Mouse (Mus musculus) heart, postnatal 0 days (tissue): ENCODE results near the gene Traf5. TPM values are rescaled to one million over a fixed set of nuclear protein-coding genes. Genes with fewer than 3 reads are reported as not detected.

Source experiments
- ATAC-seq: fragments of 200-750 bp; cut with Nextera tagmentation; 2 replicates; pipeline ENCODE4 v1.8.0; 2017; ENCODE audit warnings: low read depth, moderate number of reproducible peaks, moderate library complexity; ENCODE audit not compliant: insufficient read depth
- DNase-seq: peaks from one replicate; pipeline ENCODE4 v3.0.0-alpha.2; 2016; ENCODE audit warnings: low spot score
- H3K27ac ChIP-seq: fragments of 300-500 bp; sonication (generic); 2 replicates; pipeline ENCODE4 v1.5.1; 2014; ENCODE audit warnings: low read depth, mild to moderate bottlenecking
- H3K27me3 ChIP-seq: fragments of 300-500 bp; sonication (generic); 2 replicates; pipeline ENCODE4 v1.6.1; 2014; ENCODE audit warnings: low read length, mixed read lengths; ENCODE audit not compliant: control insufficient read depth, insufficient read depth
- H3K36me3 ChIP-seq: fragments of 300-500 bp; sonication (generic); replicated peaks from 2 replicates; pipeline ENCODE4 v1.6.1; 2014; ENCODE audit warnings: low read length, mixed read lengths; ENCODE audit not compliant: control insufficient read depth, insufficient read depth
- H3K4me1 ChIP-seq: fragments of 300-500 bp; sonication (generic); 2 replicates; pipeline ENCODE4 v1.6.1; 2014; ENCODE audit warnings: antibody characterized with exemption; ENCODE audit not compliant: control insufficient read depth, insufficient read depth
- H3K4me2 ChIP-seq: fragments of 300-500 bp; sonication (generic); 2 replicates; pipeline ENCODE4 v1.6.1; 2014; ENCODE audit warnings: low read depth, mild to moderate bottlenecking, low read length, moderate library complexity
- H3K4me3 ChIP-seq: fragments of 300-500 bp; sonication (generic); 2 replicates; pipeline ENCODE4 v1.5.1; 2014; ENCODE audit warnings: low read depth, low read length
- H3K9ac ChIP-seq: fragments of 300-500 bp; sonication (generic); replicated peaks from 2 replicates; pipeline ENCODE4 v1.6.1; 2014; ENCODE audit warnings: low read depth, low read length, mixed read lengths
- H3K9me3 ChIP-seq: fragments of 300-500 bp; sonication (generic); replicated peaks from 2 replicates; pipeline ENCODE4 v1.6.1; 2016; ENCODE audit warnings: low read length; ENCODE audit not compliant: control insufficient read depth
- CTCF ChIP-seq: IDR thresholded peaks from 2 replicates; pipeline ENCODE4 v1.5.1; 2016; ENCODE audit warnings: antibody characterized with exemption, control low read depth, low read depth
- EP300 ChIP-seq: IDR thresholded peaks from 2 replicates; pipeline ENCODE4 v1.6.1; 2016; ENCODE audit warnings: antibody characterized with exemption, low read depth
- WGBS: fragments of 180-500 bp; shearing (Covaris S2); extraction: QIAGEN DNeasy Blood & Tissue Kit; methylation state at CpG from one replicate; pipeline ENCODE4 v1.1.7; 2014; 5-methylcytosine and 5-hydroxymethylcytosine counted together
- polyA plus RNA-seq: library from polyadenylated mRNA; unstranded; fragments of >200 nt; fragmentation: Nextera tagmentation; extraction: Ambion mirVana; gene quantifications from 2 replicates; pipeline ENCODE4 v1.2.1, GENCODE M21; 2015
- total RNA-seq: library from RNA; depleted of rRNA; stranded (reverse); fragments of >200 nt; gene quantifications from 2 replicates; pipeline ENCODE4 v1.2.3, GENCODE M21; 2014; ENCODE audit warnings: low replicate concordance

Traf5 gene
- total and polyA plus RNA-seq, 2 experiments from 2014 or later, result 5.7 to 14.7 TPM

DNA sequence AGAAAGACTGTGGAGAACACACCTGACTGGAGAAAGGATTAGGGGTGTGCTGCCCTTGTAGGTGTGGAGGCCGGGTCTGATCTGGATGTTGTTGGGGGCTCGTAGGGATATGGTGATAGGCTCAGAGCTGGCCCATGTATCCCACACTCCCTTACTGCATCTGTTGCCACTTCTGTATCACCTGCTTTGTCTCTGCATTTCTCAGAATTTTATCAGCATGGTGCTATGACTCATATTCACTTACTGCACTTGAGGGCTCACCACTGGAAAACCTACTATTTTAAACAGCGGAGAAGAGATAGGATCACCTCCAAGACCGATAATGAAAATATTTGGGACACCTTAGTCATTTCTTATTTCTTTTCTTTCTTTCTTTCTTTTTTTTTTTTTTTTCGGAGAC lies 103.3 kb downstream of the Traf5 start:
- 32% methylated on average over 5 of the region's 5 CpGs for WGBS
- DNase-seq (peak; percentile 76), ATAC-seq (peak; percentile 56)
- peak overlapping the region; percentile 76; the same call in 1 of the 2 replicates for H3K4me2 ChIP-seq
- H3K9ac ChIP-seq, result no peak overlapping the region
- no peaks in the 10 kb centered on the region for H3K27me3 ChIP-seq
- H3K36me3 ChIP-seq, result no peaks in the 10 kb centered on the region
- no peak overlapping the region for H3K4me3 ChIP-seq
- TF ChIP-seq EP300 (0 out of 2 replicates have a peak, but pooled peaks have one; percentile 33), CTCF (no peak)
- peaks cover 13% of the 10 kb centered on the region; the same call in 1 of the 2 replicates for H3K4me1 ChIP-seq
- peak overlapping the region; percentile 94 for H3K27ac ChIP-seq
- no peaks in the 10 kb centered on the region for H3K9me3 ChIP-seq

DNA sequence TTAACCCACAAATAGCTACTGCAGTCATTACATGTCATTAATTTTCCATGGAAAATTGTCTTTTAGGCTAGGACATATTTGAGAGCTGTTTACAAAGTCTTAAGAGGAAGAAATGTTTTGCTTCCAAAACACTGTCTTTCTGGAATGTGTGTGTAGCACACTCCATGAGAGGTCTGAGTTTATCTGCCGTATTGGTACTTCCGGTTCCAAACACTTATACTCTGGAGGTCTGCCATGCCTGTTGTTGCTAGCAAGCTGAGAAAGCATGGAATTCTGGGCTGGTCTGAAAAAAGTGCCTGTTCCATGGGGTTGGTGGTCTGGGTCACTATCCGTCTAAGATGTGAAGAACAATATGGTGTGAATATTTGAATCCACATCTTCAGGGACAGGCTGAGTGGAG lies 103.7 kb downstream of the Traf5 start:
- no peak overlapping the region for H3K9ac ChIP-seq
- no peak overlapping the region for H3K4me2 ChIP-seq
- peak overlapping the region; percentile 94 for H3K27ac ChIP-seq
- TF ChIP-seq EP300 (0 out of 2 replicates have a peak, but pooled peaks have one; percentile 13), CTCF (no peak)
- WGBS, result 26% methylated on average over 3 of the region's 3 CpGs
- 0 out of 2 replicates have a peak, but pooled peaks have one; percentile 25 for ATAC-seq
- H3K4me3 ChIP-seq, result no peak overlapping the region
- peak; percentile 63 for DNase-seq
- no peaks in the 10 kb centered on the region for H3K36me3 ChIP-seq
- peaks cover 13% of the 10 kb centered on the region; the same call in 1 of the 2 replicates for H3K4me1 ChIP-seq
- H3K27me3 ChIP-seq, result no peaks in the 10 kb centered on the region
- no peaks in the 10 kb centered on the region for H3K9me3 ChIP-seq

DNA sequence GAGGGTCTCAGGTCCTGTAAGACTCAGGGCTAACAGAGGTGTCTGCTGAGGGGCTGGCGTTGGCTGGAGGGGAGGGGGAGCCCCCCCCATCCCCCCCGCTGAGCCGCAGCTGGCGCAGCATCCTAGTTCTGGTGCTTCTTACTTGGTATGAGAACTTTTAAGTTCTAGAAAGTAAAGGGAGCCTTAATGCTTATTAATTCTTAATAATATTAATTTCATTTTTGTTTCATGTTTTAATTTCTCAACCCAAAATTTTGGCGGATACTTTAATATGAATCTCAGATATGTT lies 104.9 kb downstream of the Traf5 start:
- Histone ChIP-seq H3K36me3 (no peaks in the 10 kb centered on the region), H3K4me3 (no peak overlapping the region), H3K9ac (no peak overlapping the region), H3K4me2 (no peak overlapping the region), H3K27me3 (no peaks in the 10 kb centered on the region), H3K4me1 (peaks cover 13% of the 10 kb centered on the region; the same call in 1 of the 2 replicates), H3K9me3 (no peaks in the 10 kb centered on the region), H3K27ac (no peak overlapping the region)
- ATAC-seq (no peak), DNase-seq (no peak)
- no peak for TF ChIP-seq EP300
- TF ChIP-seq CTCF, result no peak
- 55% methylated on average over 5 of the region's 5 CpGs for WGBS

DNA sequence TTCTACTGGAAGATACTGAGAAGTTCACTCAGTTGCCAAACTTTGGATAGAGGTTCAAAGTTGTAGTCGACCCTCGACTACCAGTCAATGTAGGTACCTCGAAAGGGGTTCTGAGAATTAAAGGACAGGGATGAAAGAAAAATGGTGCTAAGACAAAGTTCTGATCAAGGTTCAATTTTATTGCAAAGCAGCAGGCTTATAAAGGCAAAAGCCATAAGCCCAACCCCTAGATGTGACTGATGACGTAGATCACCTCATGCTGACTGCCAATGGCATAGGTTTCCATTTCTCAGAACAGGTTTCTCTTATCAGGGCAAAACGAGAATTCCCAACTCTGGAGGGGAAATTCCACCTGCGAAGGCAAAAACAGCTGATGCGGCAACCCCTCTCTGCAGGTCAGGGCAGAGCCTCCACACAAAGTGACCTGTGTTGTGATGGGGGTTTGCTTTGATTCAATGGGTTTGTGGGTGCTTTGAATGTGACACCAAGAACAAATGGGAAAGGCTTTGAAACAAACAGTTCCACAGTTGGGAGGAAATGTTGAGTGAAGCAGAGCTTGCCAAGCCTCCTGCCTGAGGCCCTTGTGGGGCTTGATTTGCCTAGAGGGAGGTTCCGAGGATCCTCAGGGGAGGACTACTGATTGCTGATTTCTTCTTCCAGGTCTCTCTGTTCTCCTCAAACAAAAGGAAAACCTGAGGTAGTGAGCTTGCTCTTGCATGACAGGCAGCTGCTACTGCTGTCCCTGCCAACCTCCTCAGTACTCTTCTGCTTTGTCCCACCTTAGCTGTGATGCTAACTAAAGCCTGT lies 105.5 kb downstream of the Traf5 start:
- Histone ChIP-seq H3K4me3 (no peak overlapping the region), H3K9me3 (no peaks in the 10 kb centered on the region), H3K4me2 (no peak overlapping the region), H3K36me3 (no peaks in the 10 kb centered on the region), H3K9ac (no peak overlapping the region), H3K27ac (no peak overlapping the region; the same call in 1 of the 2 replicates), H3K27me3 (no peaks in the 10 kb centered on the region), H3K4me1 (peaks cover 13% of the 10 kb centered on the region; the same call in 1 of the 2 replicates)
- TF ChIP-seq CTCF, result no peak
- no peak for TF ChIP-seq EP300
- WGBS, result 67% methylated on average over 8 of the region's 8 CpGs
- ATAC-seq, result no peak
- DNase-seq, result no peak

DNA sequence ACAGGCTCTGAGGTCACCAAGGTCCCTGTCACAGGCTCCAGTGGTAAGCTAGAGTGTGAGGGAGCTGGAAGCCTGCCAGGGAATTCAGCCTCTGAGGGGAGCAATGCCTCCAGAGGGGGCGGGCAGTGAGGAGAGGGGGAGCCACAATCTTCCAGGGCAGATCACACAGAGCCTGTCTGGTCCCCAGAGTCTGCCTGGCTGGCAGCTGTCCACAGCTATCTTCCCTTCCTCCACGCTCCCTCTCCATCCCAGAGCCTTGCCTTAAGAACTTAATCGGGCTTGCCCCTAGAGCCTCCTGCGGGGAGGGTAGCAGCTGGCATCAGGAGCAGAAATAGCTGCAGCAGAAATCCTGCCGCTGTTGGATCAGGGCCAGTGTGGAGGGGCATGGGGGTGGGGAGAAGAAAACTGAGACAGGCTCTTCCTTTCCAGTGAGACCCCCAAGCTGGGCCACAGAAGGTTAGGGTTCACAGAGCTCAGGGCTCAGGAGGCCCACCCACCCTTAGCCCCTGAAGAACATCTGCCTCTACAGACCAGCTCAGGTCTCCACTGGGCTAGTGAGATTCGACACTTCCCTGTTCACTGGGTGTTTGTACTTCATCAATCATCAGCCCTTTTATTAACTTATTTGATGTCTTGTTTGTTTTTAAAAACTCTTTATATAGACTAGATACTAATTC lies 110.8 kb downstream of the Traf5 start:
- Histone ChIP-seq H3K4me2 (no peak overlapping the region), H3K4me1 (peaks cover 31% of the 10 kb centered on the region), H3K36me3 (no peaks in the 10 kb centered on the region)

More for the DNA sequence above, 110.8 kb downstream of the Traf5 start:
- peak; percentile 87 for ATAC-seq
- no peaks in the 10 kb centered on the region for H3K9me3 ChIP-seq
- DNase-seq, result peak; percentile 87
- peak; percentile 73; the same call in 1 of the 2 replicates for TF ChIP-seq EP300
- TF ChIP-seq CTCF, result no peak
- peak overlapping the region; percentile 80 for H3K27ac ChIP-seq
- H3K9ac ChIP-seq, result no peak overlapping the region
- H3K4me3 ChIP-seq, result no peak overlapping the region
- no peaks in the 10 kb centered on the region for H3K27me3 ChIP-seq
- WGBS, result 12% methylated on average over 6 of the region's 6 CpGs
